Mouse (Mus musculus): ENCODE data around the gene Rere.
A peak's percentile ranks its signal among the peaks of the same experiment; 100 is the strongest.

GRCm38 (mm10) chr4:150663192-150663591 is 381.7 kb downstream of the Rere start:
- TF ChIP-seq MYC (IDR thresholded peaks at IDR 0.05; ENCODE audit: low read depth, low read length) (no peak), TAL1 (IDR thresholded peaks at IDR 0.05; ENCODE audit: low read length) (no peak), ETS1 (IDR thresholded peaks at IDR 0.05; ENCODE audit: low read depth, low read length) (no peak), ZMIZ1 (IDR thresholded peaks at IDR 0.05; ENCODE audit: low read depth, low read length) (no peak), CTCF (IDR thresholded peaks at IDR 0.05 in 2 of 3, conservative IDR thresholded peaks at IDR 0.05 in 1 of 3; ENCODE audit: control insufficient read depth in 1 of 3, insufficient read depth in 1 of 3, low read depth in 2 of 3, low read length in 3 of 3, poor library complexity in 1 of 3, severe bottlenecking in 1 of 3) (peak; percentile 75 to 89 (median 88)), CHD1 (IDR thresholded peaks at IDR 0.05; ENCODE audit: low read depth, low read length) (no peak), SMC3 (IDR thresholded peaks at IDR 0.05; ENCODE audit: low read depth, low read length) (peak; percentile 60), ZNF384 (IDR thresholded peaks at IDR 0.05; ENCODE audit: low read depth, low read length) (no peak), GATA1 (IDR thresholded peaks at IDR 0.05; ENCODE audit: low read depth, low read length) (no peak), POLR2A (IDR thresholded peaks at IDR 0.05; ENCODE audit: control insufficient read depth in 1 of 2, insufficient read depth in 1 of 2, low read depth in 1 of 2, low read length in 2 of 2, poor library complexity in 1 of 2) (no peak), MAX (IDR thresholded peaks at IDR 0.05; ENCODE audit: low read length) (no peak)

Data from MEL (cell line).